Mouse (Mus musculus) limb, embryonic 11.5 days (tissue): ENCODE measurements around the gene Osbpl7. TPM values are rescaled to one million over a fixed set of nuclear protein-coding genes. Genes with fewer than 3 reads are reported as not detected.

Source experiments
- ATAC-seq: fragments of 200-750 bp; cut with Nextera tagmentation; 2 replicates; pipeline ENCODE4 v1.8.0; 2017; ENCODE audit warnings: low read depth; ENCODE audit not compliant: insufficient number of reproducible peaks, low FRiP score, low TSS enrichment
- DNase-seq: peaks from one replicate; pipeline ENCODE4 v3.0.0-alpha.2; 2015; ENCODE audit warnings: low spot score
- H3K27ac ChIP-seq: fragments of 300-500 bp; sonication (generic); replicated peaks from 2 replicates; pipeline ENCODE4 v1.5.1; 2014; ENCODE audit warnings: low read depth, mild to moderate bottlenecking, low read length
- H3K27me3 ChIP-seq: fragments of 300-500 bp; sonication (generic); 2 replicates; pipeline ENCODE4 v1.6.1; 2014; ENCODE audit warnings: mild to moderate bottlenecking, low read length, mixed read lengths; ENCODE audit not compliant: control insufficient read depth, insufficient read depth
- H3K36me3 ChIP-seq: fragments of 300-500 bp; sonication (generic); 2 replicates; pipeline ENCODE4 v1.6.1; 2014; ENCODE audit warnings: mild to moderate bottlenecking, low read length, moderate library complexity, mixed read lengths; ENCODE audit not compliant: control insufficient read depth, insufficient read depth
- H3K4me1 ChIP-seq: fragments of 300-500 bp; sonication (generic); 2 replicates; pipeline ENCODE4 v1.6.1; 2014; ENCODE audit warnings: low read length, mixed read lengths; ENCODE audit not compliant: control insufficient read depth, insufficient read depth
- H3K4me2 ChIP-seq: fragments of 300-500 bp; sonication (generic); 2 replicates; pipeline ENCODE4 v1.6.1; 2014; ENCODE audit warnings: low read depth, mild to moderate bottlenecking, moderate library complexity; ENCODE audit not compliant: severe bottlenecking
- H3K4me3 ChIP-seq: fragments of 300-500 bp; sonication (generic); 2 replicates; pipeline ENCODE4 v1.5.1; 2014; ENCODE audit warnings: low read depth, low read length
- H3K9ac ChIP-seq: fragments of 300-500 bp; sonication (generic); 2 replicates; pipeline ENCODE4 v1.6.1; 2014; ENCODE audit warnings: mild to moderate bottlenecking, low read length
- H3K9me3 ChIP-seq: fragments of 300-500 bp; sonication (generic); 2 replicates; pipeline ENCODE4 v1.6.1; 2016; ENCODE audit warnings: low read length; ENCODE audit not compliant: control insufficient read depth
- WGBS: fragments of 180-500 bp; shearing (Covaris S2); extraction: QIAGEN DNeasy Blood & Tissue Kit; methylation state at CpG from one replicate; pipeline ENCODE4 v1.1.7; 2014; 5-methylcytosine and 5-hydroxymethylcytosine counted together
- polyA plus RNA-seq: library from polyadenylated mRNA; unstranded; fragments of >200 nt; fragmentation: Nextera tagmentation; extraction: Ambion mirVana; gene quantifications from 2 replicates; pipeline ENCODE4 v1.2.1, GENCODE M21; 2014

Osbpl7 gene
- polyA plus RNA-seq, 1 experiment from 2014 or later = 5.8 TPM

GRCm38 (mm10) chr11:97048090-97048650 lies 2.3 kb upstream of the Osbpl7 start:
- Histone ChIP-seq H3K36me3 (peaks cover 11% of the 10 kb centered on the region), H3K27me3 (no peaks in the 10 kb centered on the region), H3K4me2 (no peak overlapping the region), H3K4me3 (no peak overlapping the region), H3K9ac (no peak overlapping the region), H3K27ac (no peak overlapping the region), H3K4me1 (peaks cover 11% of the 10 kb centered on the region), H3K9me3 (no peaks in the 10 kb centered on the region)
- no peak for DNase-seq
- WGBS = 89% methylated on average over 8 of the region's 8 CpGs
- ATAC-seq = no peak

GRCm38 (mm10) chr11:97049492-97050085 lies 839 bp upstream of the Osbpl7 start:
- peaks cover 11% of the 10 kb centered on the region for H3K4me1 ChIP-seq
- H3K9me3 ChIP-seq = no peaks in the 10 kb centered on the region
- no peak overlapping the region for H3K9ac ChIP-seq
- WGBS = 77% methylated on average over 6 of the region's 6 CpGs
- DNase-seq = no peak
- H3K27ac ChIP-seq = no peak overlapping the region
- H3K4me2 ChIP-seq = no peak overlapping the region
- no peaks in the 10 kb centered on the region for H3K27me3 ChIP-seq
- no peak for ATAC-seq
- H3K4me3 ChIP-seq = no peak overlapping the region
- peaks cover 7% of the 10 kb centered on the region for H3K36me3 ChIP-seq

- Histone ChIP-seq H3K9ac (peak overlapping the region; percentile 74), H3K27ac (no peak overlapping the region), H3K36me3 (peaks cover 2% of the 10 kb centered on the region), H3K27me3 (no peaks in the 10 kb centered on the region), H3K4me1 (peaks cover 11% of the 10 kb centered on the region), H3K4me3 (peak overlapping the region; percentile 65), H3K9me3 (no peaks in the 10 kb centered on the region), H3K4me2 (peak overlapping the region; percentile 93)
- DNase-seq (no peak), ATAC-seq (0 out of 2 replicates have a peak, but pooled peaks have one; percentile 25)
- WGBS = 31% methylated on average over 13 of the region's 13 CpGs
Measured at GRCm38 (mm10) chr11:97050944-97051586, 637 bp downstream of the Osbpl7 start.

- Histone ChIP-seq H3K36me3 (peaks cover 3% of the 10 kb centered on the region), H3K4me1 (peaks cover 11% of the 10 kb centered on the region), H3K9ac (no peak overlapping the region), H3K27ac (no peak overlapping the region), H3K27me3 (no peaks in the 10 kb centered on the region), H3K4me3 (no peak overlapping the region), H3K9me3 (no peaks in the 10 kb centered on the region), H3K4me2 (peak overlapping the region; percentile 4; the same call in 1 of the 2 replicates)
- ATAC-seq = no peak
- DNase-seq = no peak
- WGBS = 22% methylated on average over 11 of the region's 11 CpGs
Measured at GRCm38 (mm10) chr11:97052219-97052646, 1.8 kb downstream of the Osbpl7 start.

GRCm38 (mm10) chr11:97063274-97063920 lies 13.0 kb downstream of the Osbpl7 start:
- H3K36me3 ChIP-seq = peaks cover 2% of the 10 kb centered on the region; the same call in 1 of the 2 replicates
- 76% methylated on average over 9 of the region's 9 CpGs for WGBS
- H3K27me3 ChIP-seq = no peaks in the 10 kb centered on the region
- DNase-seq (no peak), ATAC-seq (no peak)
- H3K27ac ChIP-seq = no peak overlapping the region; the same call in 1 of the 2 replicates
- H3K4me3 ChIP-seq = no peak overlapping the region
- no peak overlapping the region for H3K9ac ChIP-seq
- H3K4me2 ChIP-seq = no peak overlapping the region
- no peaks in the 10 kb centered on the region for H3K4me1 ChIP-seq
- no peaks in the 10 kb centered on the region for H3K9me3 ChIP-seq

- no peak for DNase-seq
Measured at GRCm38 (mm10) chr11:97063921-97064295, 13.5 kb downstream of the Osbpl7 start.

GRCm38 (mm10) chr11:97065538-97066295 lies 15.3 kb downstream of the Osbpl7 start:
- no peak overlapping the region for H3K4me2 ChIP-seq
- ATAC-seq (no peak), DNase-seq (no peak)
- no peak overlapping the region for H3K27ac ChIP-seq
- WGBS = 85% methylated on average over 12 of the region's 12 CpGs
- no peak overlapping the region for H3K4me3 ChIP-seq
- H3K4me1 ChIP-seq = no peaks in the 10 kb centered on the region
- H3K9me3 ChIP-seq = no peaks in the 10 kb centered on the region
- no peaks in the 10 kb centered on the region for H3K27me3 ChIP-seq
- no peak overlapping the region for H3K9ac ChIP-seq
- H3K36me3 ChIP-seq = no peaks in the 10 kb centered on the region; the same call in 1 of the 2 replicates

More at GRCm38 (mm10) chr11:97063921-97064295, 13.5 kb downstream of the Osbpl7 start:
- no peak overlapping the region for H3K4me2 ChIP-seq
- peaks cover 2% of the 10 kb centered on the region; the same call in 1 of the 2 replicates for H3K36me3 ChIP-seq
- no peak for ATAC-seq
- no peak overlapping the region for H3K9ac ChIP-seq
- H3K27ac ChIP-seq = no peak overlapping the region
- no peaks in the 10 kb centered on the region for H3K27me3 ChIP-seq
- no peaks in the 10 kb centered on the region for H3K9me3 ChIP-seq
- no peaks in the 10 kb centered on the region for H3K4me1 ChIP-seq
- no peak overlapping the region for H3K4me3 ChIP-seq
- WGBS = 90% methylated on average over 3 of the region's 3 CpGs
